Mouse (Mus musculus): ENCODE results near the gene Astn2.

Astn2 gene

DNA sequence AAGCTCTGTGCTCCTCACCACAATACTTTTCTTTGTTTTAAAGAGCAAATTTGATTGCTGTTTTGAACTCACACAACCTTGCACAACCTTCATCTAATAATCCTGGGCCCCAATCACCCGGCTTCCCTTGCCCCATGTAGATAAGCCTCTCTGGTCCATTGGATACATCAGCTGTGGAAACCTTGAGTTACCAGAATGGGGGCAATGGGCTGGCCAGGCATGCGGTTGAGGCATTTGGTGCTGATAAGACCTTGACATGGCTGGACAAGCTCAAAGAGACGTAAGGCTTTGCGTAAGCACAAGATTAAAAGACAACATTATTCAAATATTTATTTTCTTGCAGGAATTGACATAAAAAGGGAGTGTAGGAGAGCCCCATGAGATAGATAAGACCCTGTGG lies 988.9 kb downstream of the Astn2 start:
- no peak for DNase-seq (ENCODE audit: low spot score)

- peak; percentile 45 for DNase-seq (ENCODE audit: low spot score)
These were observed 1001.4 kb downstream of the Astn2 start for GRCm38 (mm10) chr4:65402836-65403634.

DNA sequence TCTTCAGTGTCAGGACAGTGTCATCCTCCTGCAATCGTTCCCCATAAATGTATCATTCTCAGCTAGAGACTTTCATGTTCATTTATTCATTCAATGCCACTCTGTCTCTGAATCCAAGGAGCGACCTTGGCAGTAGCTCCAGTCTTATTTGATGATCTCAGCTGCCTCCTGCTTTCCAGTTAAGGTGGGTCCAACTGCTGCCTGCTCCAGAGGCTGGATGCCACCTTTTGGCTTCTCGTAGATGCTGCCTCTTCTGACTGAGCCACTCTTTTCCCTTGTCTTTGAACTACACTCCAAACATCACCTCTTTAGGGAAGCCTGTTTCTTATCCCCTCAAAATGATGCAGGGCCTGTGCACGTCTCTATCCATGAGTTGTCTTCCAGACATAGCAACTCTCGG lies 1002.1 kb downstream of the Astn2 start:
- DNase-seq (ENCODE audit: low spot score): no peak

- no peak for DNase-seq (ENCODE audit: low spot score)
These were observed 1005.0 kb downstream of the Astn2 start for GRCm38 (mm10) chr4:65399457-65399856.

DNA sequence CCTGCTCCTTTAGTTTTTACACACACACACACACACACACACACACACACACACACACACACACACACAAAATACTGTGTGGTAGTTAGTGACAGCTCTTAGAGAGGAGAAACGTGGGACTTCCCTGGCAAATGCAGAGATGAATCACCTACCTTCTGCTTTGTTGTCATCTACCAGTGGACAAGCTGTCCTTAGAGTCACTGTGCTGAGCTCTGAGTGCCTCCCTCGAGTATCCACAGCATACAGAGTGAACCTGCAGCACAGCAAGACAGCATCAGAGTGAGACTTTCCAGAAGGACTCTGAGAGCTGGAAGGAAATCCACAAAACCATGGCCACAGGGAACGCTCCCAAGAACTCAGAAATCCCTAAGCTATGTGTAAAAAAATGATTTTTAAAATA lies 1007.6 kb downstream of the Astn2 start:
- DNase-seq (ENCODE audit: low spot score): no peak

- DNase-seq (ENCODE audit: low spot score): no peak
These were observed 1013.4 kb downstream of the Astn2 start for GRCm38 (mm10) chr4:65391001-65391400.

DNA sequence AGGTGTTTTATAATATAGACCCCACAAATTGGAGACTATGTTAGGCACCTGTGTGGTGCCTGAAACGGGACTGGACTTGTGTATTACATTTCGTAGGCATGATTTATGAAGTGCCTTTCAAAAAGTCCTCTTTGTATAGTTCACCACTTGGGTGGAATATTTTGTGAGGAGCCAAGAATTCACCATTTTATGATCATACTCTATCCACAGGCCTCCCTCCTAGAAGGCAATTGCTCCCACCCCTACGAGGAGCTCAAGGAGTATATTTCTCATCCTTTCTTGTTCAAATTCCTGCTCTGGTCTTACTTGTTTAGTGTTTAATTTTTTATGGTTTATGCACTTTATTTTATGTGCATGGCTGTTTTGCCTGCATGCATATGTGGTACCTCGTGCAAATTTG lies 1021.3 kb downstream of the Astn2 start:
- DNase-seq (ENCODE audit: low spot score): no peak

- DNase-seq (ENCODE audit: low spot score): no peak
These were observed 1025.0 kb downstream of the Astn2 start for GRCm38 (mm10) chr4:65379461-65379860.

DNA sequence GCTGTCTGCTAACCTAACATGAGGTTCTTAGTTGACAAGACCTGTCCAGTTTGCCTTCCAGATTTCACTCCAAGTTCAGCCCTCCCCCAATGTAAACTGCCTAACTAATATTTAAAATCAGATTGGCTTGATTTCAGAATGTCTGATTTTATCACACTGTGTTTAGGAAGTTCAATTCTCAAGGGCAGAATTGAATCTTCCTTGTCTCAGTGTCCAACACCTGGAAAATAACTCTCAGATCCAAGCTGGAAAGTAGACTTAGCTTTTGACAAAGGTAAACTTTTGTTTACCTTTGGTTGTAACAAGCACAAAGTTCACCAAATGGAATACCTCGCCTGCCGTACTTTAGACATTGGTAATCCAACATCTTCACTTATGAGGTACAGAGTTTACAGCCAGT lies 1027.8 kb downstream of the Astn2 start:
- DNase-seq (ENCODE audit: low spot score): no peak

- DNase-seq (ENCODE audit: low spot score): no peak
These were observed 1030.6 kb downstream of the Astn2 start for GRCm38 (mm10) chr4:65373841-65374240.

DNA sequence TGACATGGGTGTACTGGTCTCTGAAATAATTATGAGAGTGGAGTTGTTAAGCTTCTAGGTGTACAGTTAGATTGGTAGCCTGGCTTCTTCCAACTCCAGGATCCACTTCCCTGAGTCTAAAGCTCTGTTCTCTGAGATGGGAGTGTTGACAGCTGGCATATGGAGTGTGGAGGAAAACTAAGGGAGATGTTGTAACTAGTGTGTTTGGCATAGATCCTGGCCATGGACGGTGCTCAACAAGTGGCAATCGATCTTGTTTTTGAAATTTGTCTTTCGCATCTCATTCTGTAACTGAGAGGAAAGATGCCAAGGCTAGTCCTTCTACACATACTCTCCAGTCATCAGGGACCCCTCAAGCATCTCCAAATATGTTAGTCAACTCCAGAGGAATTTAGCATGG lies 1031.7 kb downstream of the Astn2 start:
- DNase-seq (ENCODE audit: low spot score): peak; percentile 91

DNA sequence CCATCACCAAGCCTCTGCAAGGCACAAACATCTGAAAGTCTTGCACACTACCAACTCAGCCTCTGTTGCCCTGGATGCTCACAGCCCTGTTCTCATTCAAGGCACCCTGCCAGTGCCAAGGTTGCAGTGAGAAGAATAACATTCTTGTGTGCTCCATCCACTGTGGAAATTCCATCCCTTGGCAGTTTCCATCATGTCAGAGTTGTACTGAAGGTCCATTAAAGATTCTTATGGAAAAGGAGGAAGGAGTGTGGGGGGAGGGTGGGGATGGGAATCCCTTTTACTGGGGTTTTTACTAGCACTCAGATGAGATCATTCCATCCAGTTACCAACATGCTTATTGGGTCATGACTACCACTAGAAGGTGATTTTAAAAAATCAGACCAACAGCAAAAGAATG lies 1037.3 kb downstream of the Astn2 start:
- no peak for DNase-seq (ENCODE audit: low spot score)

- no peak for DNase-seq (ENCODE audit: low spot score)
These were observed 1049.8 kb downstream of the Astn2 start for GRCm38 (mm10) chr4:65354580-65354979.

DNA sequence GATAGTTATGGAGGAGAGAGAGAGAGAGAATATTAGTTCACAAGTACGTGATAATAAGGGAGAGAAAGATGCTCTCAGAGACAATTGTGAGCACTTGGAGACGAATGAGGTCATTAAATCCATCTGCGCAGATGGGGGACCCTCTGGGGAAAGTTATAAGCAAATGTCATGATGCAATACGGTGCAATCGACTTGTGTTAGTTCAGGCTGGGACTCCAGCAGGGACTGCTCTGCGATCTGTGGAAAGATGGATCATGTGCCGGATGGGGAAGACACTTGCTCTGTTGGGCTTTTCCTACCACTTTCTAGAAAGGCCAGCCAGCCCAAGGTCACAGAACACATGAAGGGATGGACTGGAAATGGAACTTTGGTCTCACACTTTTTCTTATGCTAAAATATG lies 1053.9 kb downstream of the Astn2 start:
- DNase-seq (ENCODE audit: low spot score): no peak

- DNase-seq (ENCODE audit: low spot score): peak; percentile 59
These were observed 1062.6 kb downstream of the Astn2 start for GRCm38 (mm10) chr4:65341766-65342165.

- no peak for DNase-seq (ENCODE audit: low spot score)
These were observed 1070.7 kb downstream of the Astn2 start for GRCm38 (mm10) chr4:65333718-65334117.
